Mouse (Mus musculus) forebrain, embryonic 10.5 days (tissue): ENCODE data around the gene Sh3tc1. TPM values are rescaled to one million over a fixed set of nuclear protein-coding genes. Genes with fewer than 3 reads are reported as not detected.
A peak's percentile ranks its signal among the peaks of the same experiment; 100 is the strongest.

Experiments
- DNase-seq: peaks from one replicate; pipeline ENCODE4 v3.0.0-alpha.2; 2017; ENCODE audit warnings: low spot score; ENCODE audit errors: extremely low spot score
- H3K27ac ChIP-seq: fragments of 300-500 bp; sonication (generic); 2 replicates; pipeline ENCODE4 v1.5.1; 2016; ENCODE audit warnings: mild to moderate bottlenecking
- H3K27me3 ChIP-seq: fragments of 300-500 bp; sonication (generic); 2 replicates; pipeline ENCODE4 v1.6.1; 2016; ENCODE audit warnings: mild to moderate bottlenecking; ENCODE audit not compliant: poor library complexity, severe bottlenecking
- H3K36me3 ChIP-seq: fragments of 300-500 bp; sonication (generic); replicated peaks from 2 replicates; pipeline ENCODE4 v1.6.1; 2016; ENCODE audit warnings: mild to moderate bottlenecking, moderate library complexity
- H3K4me1 ChIP-seq: fragments of 300-500 bp; sonication (generic); 2 replicates; pipeline ENCODE4 v1.6.1; 2016
- H3K4me3 ChIP-seq: fragments of 300-500 bp; sonication (generic); 2 replicates; pipeline ENCODE4 v1.5.1; 2016; ENCODE audit warnings: mild to moderate bottlenecking, moderate library complexity
- H3K9me3 ChIP-seq: fragments of 300-500 bp; sonication (generic); 2 replicates; pipeline ENCODE4 v1.6.1; 2016; ENCODE audit warnings: mild to moderate bottlenecking, moderate library complexity
- WGBS: fragments of 180-500 bp; shearing (Covaris S2); methylation state at CpG from one replicate; pipeline ENCODE4 v1.1.7; 2016; 5-methylcytosine and 5-hydroxymethylcytosine counted together
- polyA plus RNA-seq: library from polyadenylated mRNA; unstranded; fragments of >200 nt; fragmentation: Nextera tagmentation; extraction: Ambion mirVana; gene quantifications from 2 replicates; pipeline ENCODE4 v1.2.1, GENCODE M21; 2016

Gene Sh3tc1
- polyA plus RNA-seq, 1 experiment from 2014 or later: 4.5 TPM

- no peak for DNase-seq
- H3K36me3 ChIP-seq: no peaks in the 10 kb centered on the region
- 86% methylated on average over 5 of the region's 5 CpGs for WGBS
- peaks cover 4% of the 10 kb centered on the region for H3K4me1 ChIP-seq
- H3K27me3 ChIP-seq: peaks cover 16% of the 10 kb centered on the region
- H3K9me3 ChIP-seq: no peaks in the 10 kb centered on the region
- H3K4me3 ChIP-seq: no peak overlapping the region
- no peak overlapping the region for H3K27ac ChIP-seq
Observed at GRCm38 (mm10) chr5:35745406-35745805, 5.6 kb upstream of the Sh3tc1 start.

DNA sequence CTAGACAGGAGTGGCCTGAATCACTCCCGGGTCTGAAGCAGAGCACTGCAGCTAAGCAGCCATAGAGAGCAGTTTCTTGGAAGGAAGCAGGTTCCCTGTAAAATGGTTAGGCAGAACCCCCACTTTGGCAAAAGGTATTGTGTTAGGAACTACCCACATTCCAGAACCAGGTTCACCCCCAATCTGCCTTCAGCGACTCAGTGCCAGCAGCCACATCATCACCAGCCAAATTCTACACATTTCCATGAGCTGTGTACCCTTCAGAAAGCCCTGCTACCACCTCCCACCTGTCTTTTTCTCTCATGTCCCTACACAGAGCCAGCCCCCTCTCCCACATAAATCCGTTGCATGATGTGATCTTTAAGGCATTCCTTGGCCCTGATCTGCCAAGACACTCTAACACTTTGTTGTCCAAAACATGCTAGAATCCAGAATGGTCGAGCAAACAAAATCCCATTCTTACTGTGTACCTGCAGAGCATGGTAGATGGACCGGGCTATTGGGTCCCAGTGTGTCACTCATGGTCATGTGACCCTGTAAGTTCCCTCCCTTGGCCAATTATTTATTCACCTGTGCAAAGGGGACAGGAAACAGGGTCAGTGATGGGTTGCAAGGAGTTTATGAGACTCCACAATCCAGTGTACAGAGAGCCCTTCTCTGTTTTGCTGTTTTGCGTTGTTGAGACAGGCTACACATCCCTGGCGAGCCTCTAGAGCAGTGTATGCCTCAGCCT is 4.4 kb upstream of the Sh3tc1 start:
- Histone ChIP-seq H3K27me3 (peaks cover 28% of the 10 kb centered on the region), H3K27ac (no peak overlapping the region), H3K4me1 (peaks cover 11% of the 10 kb centered on the region), H3K9me3 (no peaks in the 10 kb centered on the region), H3K4me3 (no peak overlapping the region), H3K36me3 (no peaks in the 10 kb centered on the region)
- DNase-seq: no peak
- WGBS: 86% methylated on average over 7 of the region's 7 CpGs

- peaks cover 11% of the 10 kb centered on the region for H3K4me1 ChIP-seq
- no peaks in the 10 kb centered on the region for H3K9me3 ChIP-seq
- no peak overlapping the region for H3K27ac ChIP-seq
- no peak overlapping the region for H3K4me3 ChIP-seq
- H3K27me3 ChIP-seq: peaks cover 33% of the 10 kb centered on the region
- 81% methylated on average over 8 of the region's 8 CpGs for WGBS
- H3K36me3 ChIP-seq: no peaks in the 10 kb centered on the region
- DNase-seq: no peak
Observed at GRCm38 (mm10) chr5:35743238-35743951, 3.6 kb upstream of the Sh3tc1 start.

GRCm38 (mm10) chr5:35741225-35741820 is 1.5 kb upstream of the Sh3tc1 start:
- peaks cover 33% of the 10 kb centered on the region for H3K27me3 ChIP-seq
- H3K27ac ChIP-seq: no peak overlapping the region
- no peaks in the 10 kb centered on the region for H3K36me3 ChIP-seq
- DNase-seq: no peak
- 49% methylated on average over 13 of the region's 13 CpGs for WGBS
- no peak overlapping the region for H3K4me3 ChIP-seq
- peaks cover 11% of the 10 kb centered on the region for H3K4me1 ChIP-seq
- no peaks in the 10 kb centered on the region for H3K9me3 ChIP-seq

GRCm38 (mm10) chr5:35740716-35741115 is 929 bp upstream of the Sh3tc1 start:
- no peaks in the 10 kb centered on the region for H3K36me3 ChIP-seq
- H3K9me3 ChIP-seq: no peaks in the 10 kb centered on the region
- 5% methylated on average over 10 of the region's 10 CpGs for WGBS
- H3K27ac ChIP-seq: no peak overlapping the region
- no peak for DNase-seq
- H3K4me3 ChIP-seq: no peak overlapping the region
- H3K27me3 ChIP-seq: peaks cover 33% of the 10 kb centered on the region
- peaks cover 11% of the 10 kb centered on the region for H3K4me1 ChIP-seq

- Histone ChIP-seq H3K36me3 (no peaks in the 10 kb centered on the region), H3K4me3 (no peak overlapping the region), H3K9me3 (no peaks in the 10 kb centered on the region), H3K27ac (no peak overlapping the region), H3K4me1 (peaks cover 11% of the 10 kb centered on the region), H3K27me3 (peaks cover 33% of the 10 kb centered on the region)
- no peak for DNase-seq
- WGBS: 63% methylated on average over 2 of the region's 2 CpGs
Observed at GRCm38 (mm10) chr5:35739005-35739404, 782 bp downstream of the Sh3tc1 start.

- WGBS: 90% methylated on average over 20 of the region's 20 CpGs
- H3K36me3 ChIP-seq: no peaks in the 10 kb centered on the region
Observed at GRCm38 (mm10) chr5:35737231-35737901, 2.4 kb downstream of the Sh3tc1 start.

GRCm38 (mm10) chr5:35733523-35733922 is 6.3 kb downstream of the Sh3tc1 start:
- DNase-seq: no peak
- no peak overlapping the region for H3K27ac ChIP-seq
- no peak overlapping the region for H3K4me3 ChIP-seq
- H3K4me1 ChIP-seq: 0 out of 2 replicates have a peak, but pooled peaks cover 5% of the 10 kb centered on the region
- H3K36me3 ChIP-seq: no peaks in the 10 kb centered on the region
- no peaks in the 10 kb centered on the region for H3K27me3 ChIP-seq
- no peaks in the 10 kb centered on the region for H3K9me3 ChIP-seq
- 87% methylated on average over 2 of the region's 2 CpGs for WGBS

More at GRCm38 (mm10) chr5:35737231-35737901, 2.4 kb downstream of the Sh3tc1 start:
- Histone ChIP-seq H3K27me3 (peaks cover 33% of the 10 kb centered on the region), H3K27ac (no peak overlapping the region), H3K4me3 (no peak overlapping the region), H3K9me3 (no peaks in the 10 kb centered on the region), H3K4me1 (peaks cover 11% of the 10 kb centered on the region)
- DNase-seq: no peak

DNA sequence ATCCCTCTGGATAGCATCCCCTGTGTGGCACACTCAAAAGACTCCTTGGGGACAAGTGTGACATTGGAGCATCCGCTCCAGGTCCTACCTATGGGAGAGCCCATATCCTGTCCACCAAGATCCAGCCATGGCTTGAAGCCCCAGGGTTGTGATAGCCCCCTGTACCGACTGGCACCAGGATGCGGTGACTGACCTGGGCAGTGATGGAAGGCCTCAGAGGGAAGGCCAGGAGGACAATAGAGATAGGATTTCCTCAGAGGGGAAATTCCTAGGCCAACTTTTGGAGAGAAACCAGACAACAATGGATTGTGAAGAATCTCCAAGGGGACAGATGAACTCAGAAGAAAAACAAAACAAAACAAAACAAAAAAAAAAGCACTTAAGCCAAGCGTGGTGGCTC is 8.8 kb downstream of the Sh3tc1 start:
- Histone ChIP-seq H3K27ac (no peak overlapping the region), H3K9me3 (no peaks in the 10 kb centered on the region), H3K4me3 (no peak overlapping the region), H3K36me3 (no peaks in the 10 kb centered on the region), H3K27me3 (no peaks in the 10 kb centered on the region), H3K4me1 (0 out of 2 replicates have a peak, but pooled peaks cover 5% of the 10 kb centered on the region)
- WGBS: 85% methylated on average over 4 of the region's 4 CpGs
- no peak for DNase-seq

GRCm38 (mm10) chr5:35730552-35730951 is 9.2 kb downstream of the Sh3tc1 start:
- H3K27ac ChIP-seq: no peak overlapping the region

DNA sequence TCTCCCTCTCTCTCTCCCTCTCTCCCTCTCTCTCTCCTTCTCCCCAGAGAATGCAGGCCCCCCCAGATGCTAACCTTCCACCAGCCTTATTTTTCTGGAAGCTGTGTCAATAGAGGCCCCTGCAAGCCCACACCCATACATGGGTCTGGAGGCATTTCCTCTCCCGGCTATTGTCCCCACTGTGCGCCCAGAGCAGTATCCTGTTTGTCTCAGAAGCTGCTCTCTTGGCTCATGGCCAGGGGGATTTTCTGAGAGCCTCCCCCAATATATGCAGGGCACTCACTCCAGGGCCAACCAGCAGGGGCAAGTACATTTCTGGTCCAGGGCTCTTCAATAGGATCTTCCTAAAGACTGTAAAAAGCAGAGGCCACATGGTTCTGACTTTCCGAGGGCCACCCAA is 9.9 kb downstream of the Sh3tc1 start:
- WGBS: 85% methylated on average over 3 of the region's 3 CpGs
- H3K27me3 ChIP-seq: no peaks in the 10 kb centered on the region
- no peaks in the 10 kb centered on the region for H3K9me3 ChIP-seq
- H3K4me1 ChIP-seq: 0 out of 2 replicates have a peak, but pooled peaks cover 5% of the 10 kb centered on the region
- peak overlapping the region; percentile 67; the same call in 1 of the 2 replicates for H3K27ac ChIP-seq
- DNase-seq: no peak
- no peaks in the 10 kb centered on the region for H3K36me3 ChIP-seq
- H3K4me3 ChIP-seq: no peak overlapping the region

More at GRCm38 (mm10) chr5:35730552-35730951, 9.2 kb downstream of the Sh3tc1 start:
- Histone ChIP-seq H3K27me3 (no peaks in the 10 kb centered on the region), H3K4me1 (0 out of 2 replicates have a peak, but pooled peaks cover 5% of the 10 kb centered on the region), H3K9me3 (no peaks in the 10 kb centered on the region), H3K4me3 (no peak overlapping the region), H3K36me3 (no peaks in the 10 kb centered on the region)
- DNase-seq: no peak
- WGBS: 79% methylated on average over 1 of the region's 1 CpGs

DNA sequence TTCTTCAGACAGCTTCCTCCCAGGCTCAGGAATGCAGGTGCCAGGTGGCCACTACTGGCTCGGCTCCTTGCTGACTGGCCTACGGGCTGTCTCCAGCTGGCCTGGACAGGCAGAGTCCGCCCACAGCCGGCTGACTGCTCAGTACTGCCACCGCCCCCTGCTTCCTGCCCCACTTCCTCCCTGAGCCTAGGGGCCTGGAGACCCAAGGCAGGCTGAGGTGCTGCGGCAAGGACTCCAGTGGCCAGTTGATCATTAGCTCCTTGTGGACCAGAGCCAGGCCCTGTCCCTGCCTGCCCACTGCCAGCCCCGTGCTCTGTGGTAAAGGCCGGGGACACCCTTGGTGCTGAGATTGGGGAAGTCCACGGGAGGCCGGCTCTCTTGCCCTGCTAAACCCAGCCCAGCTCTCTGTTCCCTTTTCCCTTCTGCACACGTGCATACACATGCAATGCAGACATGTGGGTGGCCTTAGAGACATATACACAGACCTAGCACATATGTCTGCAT is 10.8 kb downstream of the Sh3tc1 start:
- no peaks in the 10 kb centered on the region for H3K27me3 ChIP-seq
- no peaks in the 10 kb centered on the region for H3K36me3 ChIP-seq
- H3K4me3 ChIP-seq: peak overlapping the region; percentile 19
- no peak for DNase-seq
- H3K4me1 ChIP-seq: 0 out of 2 replicates have a peak, but pooled peaks cover 5% of the 10 kb centered on the region
- H3K9me3 ChIP-seq: no peaks in the 10 kb centered on the region
- WGBS: 57% methylated on average over 11 of the region's 11 CpGs
- peak overlapping the region; percentile 67 for H3K27ac ChIP-seq
